Mouse (Mus musculus) lung, embryonic 16.5 days (tissue): ENCODE measurements around the gene Mfsd13b. TPM values are rescaled to one million over a fixed set of nuclear protein-coding genes. Genes with fewer than 3 reads are reported as not detected.

ENCODE experiments used
- ATAC-seq: fragments of 200-750 bp; cut with Nextera tagmentation; 2 replicates; pipeline ENCODE4 v1.8.0; 2017; ENCODE audit warnings: low read depth, mild to moderate bottlenecking, moderate library complexity
- H3K27ac ChIP-seq: fragments of 300-500 bp; sonication (generic); 2 replicates; pipeline ENCODE4 v1.5.1; 2014; ENCODE audit warnings: mild to moderate bottlenecking, control low read depth, low read length
- H3K27me3 ChIP-seq: fragments of 300-500 bp; sonication (generic); 2 replicates; pipeline ENCODE4 v1.6.1; 2014; ENCODE audit warnings: low read depth, low read length, mixed read lengths; ENCODE audit not compliant: control insufficient read depth, insufficient read depth
- H3K36me3 ChIP-seq: fragments of 300-500 bp; sonication (generic); 2 replicates; pipeline ENCODE4 v1.6.1; 2014; ENCODE audit warnings: low read length; ENCODE audit not compliant: control insufficient read depth, insufficient read depth
- H3K4me1 ChIP-seq: fragments of 300-500 bp; sonication (generic); replicated peaks from 2 replicates; pipeline ENCODE4 v1.6.1; 2014; ENCODE audit warnings: low read length, mixed read lengths; ENCODE audit not compliant: control insufficient read depth, insufficient read depth
- H3K4me2 ChIP-seq: fragments of 300-500 bp; sonication (generic); 2 replicates; pipeline ENCODE4 v1.6.1; 2014; ENCODE audit warnings: low read depth, low read length, control low read depth
- H3K4me3 ChIP-seq: fragments of 300-500 bp; sonication (generic); 2 replicates; pipeline ENCODE4 v1.5.1; 2014; ENCODE audit warnings: mild to moderate bottlenecking, low read length, control low read depth
- H3K9ac ChIP-seq: fragments of 300-500 bp; sonication (generic); 2 replicates; pipeline ENCODE4 v1.6.1; 2014; ENCODE audit warnings: low read length, control low read depth
- H3K9me3 ChIP-seq: fragments of 300-500 bp; sonication (generic); 2 replicates; pipeline ENCODE4 v1.6.1; 2016; ENCODE audit warnings: low read length; ENCODE audit not compliant: control insufficient read depth
- WGBS: fragments of 180-500 bp; shearing (Covaris S2); extraction: QIAGEN DNeasy Blood & Tissue Kit; methylation state at CpG from one replicate; pipeline ENCODE4 v1.1.7; 2014; 5-methylcytosine and 5-hydroxymethylcytosine counted together
- polyA plus RNA-seq: library from polyadenylated mRNA; unstranded; fragments of >200 nt; fragmentation: Nextera tagmentation; extraction: Ambion mirVana; gene quantifications from 2 replicates; pipeline ENCODE4 v1.2.1, GENCODE M21; 2015

Gene Mfsd13b
- polyA plus RNA-seq = 0.23 TPM in 1 of 2 replicates, not detected in the other

DNA sequence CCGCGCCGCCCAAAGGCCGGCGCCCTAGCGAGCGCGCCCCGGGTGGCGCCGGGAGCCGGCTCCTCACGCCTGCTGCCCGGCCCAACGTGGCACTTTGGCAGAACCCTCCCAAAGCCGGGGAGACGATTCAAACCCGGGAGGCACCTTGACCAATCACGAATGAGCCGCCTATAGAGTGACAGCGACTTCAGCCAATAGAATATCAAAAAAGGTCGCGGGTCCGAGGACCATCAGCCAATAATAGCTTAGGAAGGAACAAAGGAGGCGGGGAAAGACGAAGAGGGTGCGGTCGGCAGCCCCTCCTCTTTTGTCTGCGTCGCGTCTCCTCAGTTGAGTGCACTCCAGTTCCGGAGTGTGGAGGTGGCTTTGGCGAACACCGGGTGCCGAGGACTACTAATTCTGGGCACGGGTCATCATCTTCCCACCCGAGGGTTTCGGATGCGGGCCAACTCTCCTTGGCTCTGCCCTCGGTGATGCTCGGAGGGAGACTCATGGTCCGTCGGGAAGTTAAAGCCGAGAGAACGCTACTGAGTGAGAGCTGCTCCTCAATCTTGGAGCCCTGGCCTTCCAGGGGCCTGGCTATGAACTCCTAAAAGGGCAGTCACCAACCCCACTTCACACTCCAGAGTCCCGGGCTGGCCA, at the start of gene Mfsd13b, which contains the start of gene Cdr2:
TSS of gene Mfsd13b (plus strand) at position 310 of the 642 bp plus-strand sequence.
TSS of gene Cdr2 (minus strand) at position 113 of the 642 bp plus-strand sequence.
- peaks cover 6% of the 10 kb centered on the region; the same call in 1 of the 2 replicates for H3K27me3 ChIP-seq
- H3K9me3 ChIP-seq = no peaks in the 10 kb centered on the region
- H3K36me3 ChIP-seq = no peaks in the 10 kb centered on the region
- peak; percentile 98 for ATAC-seq
- H3K4me2 ChIP-seq = peak within 1 kb of the TSS; percentile 93
- H3K9ac ChIP-seq = peak within 1 kb of the TSS; percentile 78
- H3K4me3 ChIP-seq = peak within 1 kb of the TSS; percentile 88
- H3K27ac ChIP-seq = peak within 1 kb of the TSS; percentile 55
- H3K4me1 ChIP-seq = peaks cover 10% of the 10 kb centered on the region
- under 1% methylated on average over 46 of the region's 46 CpGs for WGBS

DNA sequence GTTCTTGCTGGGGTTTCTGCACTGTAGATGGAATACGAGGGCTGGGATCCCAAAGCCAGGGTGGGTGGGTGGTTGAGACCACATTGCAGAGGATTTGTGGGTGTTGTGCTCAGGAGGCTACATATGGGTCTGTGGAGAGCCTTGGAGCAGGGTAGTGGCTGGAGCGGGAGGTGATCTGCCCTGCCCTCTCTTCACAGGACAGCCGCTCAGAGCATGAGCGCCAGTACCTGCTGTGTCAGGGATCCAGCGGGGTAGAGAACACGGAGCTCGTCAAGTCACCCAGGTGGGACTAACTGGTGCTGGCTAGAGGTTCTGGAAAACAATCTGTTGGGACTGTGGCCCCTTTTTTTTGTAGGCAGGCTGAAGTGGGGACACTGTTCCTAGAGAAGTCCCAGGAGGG, 49.2 kb upstream of the Mfsd13b start:
- Histone ChIP-seq H3K9me3 (no peaks in the 10 kb centered on the region), H3K27ac (no peak overlapping the region), H3K4me2 (no peak overlapping the region), H3K4me3 (no peak overlapping the region), H3K4me1 (no peaks in the 10 kb centered on the region), H3K36me3 (peaks cover 44% of the 10 kb centered on the region), H3K9ac (no peak overlapping the region), H3K27me3 (no peaks in the 10 kb centered on the region)
- ATAC-seq = no peak
- 89% methylated on average over 7 of the region's 7 CpGs for WGBS

DNA sequence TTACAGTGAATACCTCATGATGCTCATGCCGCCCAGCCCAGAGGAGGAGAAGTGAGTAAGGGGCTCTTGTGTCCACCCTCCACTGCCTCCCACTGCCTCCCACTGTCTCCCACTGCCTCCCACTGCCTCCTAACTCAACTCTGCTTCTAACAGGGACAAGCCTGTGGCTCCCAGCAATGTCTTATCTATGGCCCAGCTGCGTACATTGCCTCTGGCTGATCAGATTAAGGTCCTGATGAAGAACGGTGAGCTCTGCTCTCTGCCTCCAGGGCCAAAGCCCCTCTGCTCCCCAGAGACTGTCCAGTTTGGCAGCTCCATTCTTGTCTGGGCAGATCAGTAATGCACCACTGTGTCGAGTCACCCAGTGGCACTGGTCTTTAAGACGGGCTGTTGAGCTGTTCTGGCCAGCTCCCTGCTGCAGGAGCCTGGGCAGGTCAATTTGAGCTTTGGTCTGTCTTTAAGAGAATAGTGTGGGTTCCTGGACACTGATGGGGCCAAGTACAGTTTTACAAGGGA, 48.6 kb upstream of the Mfsd13b start:
- no peaks in the 10 kb centered on the region for H3K27me3 ChIP-seq
- H3K4me1 ChIP-seq = no peaks in the 10 kb centered on the region
- H3K36me3 ChIP-seq = peaks cover 39% of the 10 kb centered on the region
- H3K9ac ChIP-seq = no peak overlapping the region
- no peak overlapping the region for H3K27ac ChIP-seq
- WGBS = 90% methylated on average over 5 of the region's 5 CpGs
- no peaks in the 10 kb centered on the region for H3K9me3 ChIP-seq
- H3K4me2 ChIP-seq = no peak overlapping the region
- ATAC-seq = no peak
- H3K4me3 ChIP-seq = no peak overlapping the region

DNA sequence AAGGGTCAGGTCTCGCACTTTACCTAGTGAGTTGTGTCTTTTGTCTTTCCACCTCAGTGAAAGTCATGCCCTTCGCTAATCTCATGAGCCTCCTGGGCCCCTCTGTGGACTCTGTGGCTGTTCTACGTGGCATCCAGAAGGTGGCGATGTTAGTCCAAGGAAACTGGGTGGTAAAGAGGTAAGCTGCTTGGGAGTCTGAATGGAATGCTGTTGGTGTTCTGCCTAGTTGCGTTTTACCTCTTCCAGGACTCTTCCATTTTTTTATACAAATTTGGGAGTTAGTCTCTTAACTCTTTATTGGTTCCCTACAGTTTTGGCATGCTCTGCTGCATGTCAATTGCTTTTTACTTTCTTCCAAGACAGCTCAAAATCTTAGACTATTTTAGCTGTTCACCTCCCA, 47.6 kb upstream of the Mfsd13b start:
- peaks cover 35% of the 10 kb centered on the region for H3K36me3 ChIP-seq
- H3K27me3 ChIP-seq = no peaks in the 10 kb centered on the region
- H3K4me2 ChIP-seq = no peak overlapping the region
- WGBS = 25% methylated on average over 5 of the region's 5 CpGs
- H3K4me1 ChIP-seq = no peaks in the 10 kb centered on the region
- no peaks in the 10 kb centered on the region for H3K9me3 ChIP-seq
- H3K9ac ChIP-seq = no peak overlapping the region
- peak; percentile 81 for ATAC-seq
- no peak overlapping the region for H3K4me3 ChIP-seq
- H3K27ac ChIP-seq = no peak overlapping the region

DNA sequence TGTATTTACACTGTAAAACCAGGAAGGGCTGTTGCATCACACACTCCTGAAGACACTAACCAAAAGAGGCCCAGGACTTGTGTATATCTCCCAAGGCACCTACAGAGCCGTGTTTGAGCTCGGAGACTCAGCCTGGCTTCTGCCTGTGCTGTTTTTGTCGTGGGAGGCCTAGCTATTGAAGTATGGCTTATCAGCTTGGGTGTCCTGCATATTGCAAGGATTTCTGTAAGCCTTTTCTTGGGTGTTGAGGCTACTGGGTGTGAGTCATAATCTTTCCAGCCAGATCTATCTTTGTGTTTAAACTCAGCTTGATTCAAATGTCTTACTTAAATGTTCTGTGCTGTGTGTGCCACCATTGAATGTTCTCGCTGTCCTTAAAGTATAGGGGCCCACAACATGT, 45.8 kb upstream of the Mfsd13b start:
- Histone ChIP-seq H3K36me3 (peaks cover 35% of the 10 kb centered on the region), H3K9ac (no peak overlapping the region)
- WGBS = 86% methylated on average over 4 of the region's 4 CpGs

DNA sequence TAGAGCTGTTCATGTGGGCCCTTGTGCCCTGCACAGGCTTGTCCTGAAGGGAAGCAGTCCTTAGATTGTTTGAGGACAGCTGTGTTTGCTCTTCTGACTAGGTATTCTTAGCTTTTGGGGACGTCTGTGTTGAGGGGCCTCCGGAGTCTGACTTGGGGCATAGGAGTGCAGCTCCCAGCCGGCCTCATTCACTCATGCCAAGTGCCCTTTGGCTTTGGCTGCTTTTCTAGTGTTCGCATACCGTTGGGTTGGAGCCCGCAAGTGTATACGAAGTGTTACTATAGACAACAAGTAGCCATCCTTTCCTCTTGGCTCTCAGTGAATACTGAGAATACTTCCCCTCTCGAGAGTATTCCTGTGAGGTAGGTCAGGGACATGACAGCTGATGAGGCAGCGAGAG, 44.1 kb upstream of the Mfsd13b start:
- H3K4me3 ChIP-seq = no peak overlapping the region
- no peaks in the 10 kb centered on the region for H3K27me3 ChIP-seq
- H3K36me3 ChIP-seq = peaks cover 28% of the 10 kb centered on the region
- no peaks in the 10 kb centered on the region for H3K4me1 ChIP-seq
- H3K27ac ChIP-seq = no peak overlapping the region
- no peak overlapping the region for H3K9ac ChIP-seq
- H3K9me3 ChIP-seq = no peaks in the 10 kb centered on the region
- 60% methylated on average over 9 of the region's 9 CpGs for WGBS
- ATAC-seq = no peak
- H3K4me2 ChIP-seq = no peak overlapping the region

More for the DNA sequence above, 45.8 kb upstream of the Mfsd13b start:
- Histone ChIP-seq H3K27me3 (no peaks in the 10 kb centered on the region), H3K9me3 (no peaks in the 10 kb centered on the region), H3K4me2 (no peak overlapping the region), H3K27ac (no peak overlapping the region), H3K4me1 (no peaks in the 10 kb centered on the region), H3K4me3 (no peak overlapping the region)
- no peak for ATAC-seq

DNA sequence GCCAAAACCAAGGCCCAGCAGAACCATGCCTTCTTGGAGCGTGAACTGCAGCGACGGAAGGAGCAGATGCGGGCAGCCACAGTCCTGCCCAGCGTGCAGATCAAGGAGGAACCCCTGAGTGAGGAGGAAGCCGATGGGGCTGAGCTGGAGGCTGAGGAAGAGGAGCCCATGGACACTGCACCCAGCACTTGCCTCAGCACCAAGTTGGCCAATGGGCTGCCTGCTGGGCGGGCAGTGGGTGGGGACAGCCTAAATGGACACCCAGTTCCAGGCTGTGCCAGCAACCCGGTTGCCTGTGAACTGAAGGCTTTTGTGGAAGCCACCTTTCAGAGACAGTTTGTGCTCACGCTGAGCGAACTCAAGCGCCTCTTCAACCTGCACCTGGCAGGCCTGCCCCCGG, 42.0 kb upstream of the Mfsd13b start:
- 0 out of 2 replicates have a peak, but pooled peaks have one; percentile 47 for ATAC-seq
- Histone ChIP-seq H3K27ac (no peak overlapping the region), H3K9me3 (no peaks in the 10 kb centered on the region), H3K4me2 (no peak overlapping the region), H3K27me3 (no peaks in the 10 kb centered on the region), H3K4me3 (no peak overlapping the region), H3K36me3 (peaks cover 26% of the 10 kb centered on the region), H3K9ac (no peak overlapping the region), H3K4me1 (no peaks in the 10 kb centered on the region)
- WGBS = 94% methylated on average over 12 of the region's 12 CpGs

DNA sequence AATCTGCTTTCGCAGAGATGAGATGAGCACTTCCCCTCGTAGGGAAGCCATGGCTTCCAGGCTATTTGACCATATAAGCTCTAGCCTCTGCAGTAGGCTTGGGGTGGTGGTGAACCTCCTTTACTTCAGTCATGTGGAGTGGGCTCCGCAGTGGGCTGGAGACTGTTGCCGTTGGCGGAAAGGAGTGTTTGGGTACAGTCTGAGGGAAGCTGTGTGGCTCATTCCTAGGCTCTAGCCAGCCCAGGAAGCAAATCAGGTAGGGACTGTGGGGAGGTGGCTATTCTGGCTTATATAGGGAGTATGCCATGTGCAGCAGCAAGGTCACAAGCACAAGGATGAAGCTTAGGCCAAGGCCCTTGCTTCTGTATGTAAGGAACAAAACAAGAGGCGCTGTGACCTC, 41.1 kb upstream of the Mfsd13b start:
- H3K4me2 ChIP-seq = no peak overlapping the region
- H3K27ac ChIP-seq = no peak overlapping the region
- no peak overlapping the region for H3K9ac ChIP-seq
- no peaks in the 10 kb centered on the region for H3K4me1 ChIP-seq
- H3K36me3 ChIP-seq = peaks cover 29% of the 10 kb centered on the region
- H3K27me3 ChIP-seq = no peaks in the 10 kb centered on the region
- ATAC-seq = no peak
- H3K4me3 ChIP-seq = no peak overlapping the region
- 90% methylated on average over 6 of the region's 6 CpGs for WGBS
- no peaks in the 10 kb centered on the region for H3K9me3 ChIP-seq

DNA sequence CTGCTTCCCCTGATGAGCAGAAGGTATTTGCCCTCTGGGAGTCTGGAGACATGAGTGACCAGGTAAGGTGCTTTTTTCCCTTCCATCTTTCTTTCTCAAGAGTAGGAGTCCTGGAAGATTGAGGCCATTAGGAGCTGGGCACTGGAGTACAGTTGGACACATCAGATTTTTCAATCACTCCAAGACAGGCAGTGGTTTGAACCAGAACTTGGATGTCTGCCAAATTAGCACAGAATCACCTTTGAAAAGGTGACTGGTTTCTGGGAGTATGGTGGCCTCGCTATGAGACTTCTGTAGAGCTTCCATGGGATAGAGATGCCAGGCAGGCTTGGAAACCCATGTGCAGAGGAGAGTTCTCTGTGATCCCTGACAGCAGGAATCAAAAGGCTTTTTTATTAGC, 39.8 kb upstream of the Mfsd13b start:
- ATAC-seq = no peak
- WGBS = 74% methylated on average over 1 of the region's 1 CpGs

More for the DNA sequence above, 39.8 kb upstream of the Mfsd13b start:
- Histone ChIP-seq H3K27me3 (no peaks in the 10 kb centered on the region), H3K4me3 (no peak overlapping the region), H3K4me1 (no peaks in the 10 kb centered on the region), H3K4me2 (no peak overlapping the region), H3K9ac (no peak overlapping the region), H3K9me3 (no peaks in the 10 kb centered on the region), H3K36me3 (peaks cover 27% of the 10 kb centered on the region), H3K27ac (no peak overlapping the region)
